17 mouse cellular contexts compared by ENCODE assay signal in the genomic region with DNA sequence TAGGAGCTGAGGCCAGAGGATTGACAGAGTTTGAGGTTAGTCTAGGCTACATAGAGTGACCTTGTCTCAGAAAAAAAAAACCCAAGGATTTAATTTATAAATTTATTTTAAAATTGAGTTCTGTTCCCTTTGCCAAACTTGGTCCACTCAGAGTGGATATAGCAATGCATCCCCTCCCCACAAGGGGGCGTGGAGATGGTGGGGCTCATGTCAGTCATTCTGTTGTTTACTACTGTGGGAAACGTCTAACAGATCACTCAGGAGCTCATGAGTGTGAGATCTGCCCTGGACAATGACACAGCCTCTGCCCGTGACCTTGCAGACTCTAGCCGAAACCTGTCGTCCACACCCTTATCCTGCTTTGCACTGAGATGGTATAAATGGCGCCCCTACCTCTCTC. TPM values are rescaled to one million over a fixed set of nuclear protein-coding genes. Genes with fewer than 3 reads are reported as not detected.
DNase-seq lines count a peak whose midpoint lies in the region; ATAC-seq and TF ChIP-seq lines count a peak whose summit lies in the region.
"Had no signal": no experiment of that assay in that cellular context is flagged by ENCODE, and none has a peak within 500 bp of the region (broad histone marks: within the 10 kb centered on the region; RNA-seq: fewer than 3 reads in every experiment).

No protein-coding gene starts in this region.

- no peak overlapping the region for H3K27ac ChIP-seq in layer of hippocampus, adult 2 months
- H3K27ac ChIP-seq: left cerebral cortex, adult 2 months; liver, embryonic 13.5 days; midbrain, embryonic 10.5 days had no signal

- TF ChIP-seq CTCF in layer of hippocampus, adult 2 months (conservative IDR thresholded peaks at IDR 0.05): peak; percentile 19; the same call in 1 of the 2 replicates

- DNase-seq in adrenal gland, postnatal 25 days: peak; percentile 3
- no peak for DNase-seq in adrenal gland, adult 18-20 months (ENCODE audit: low spot score in 2 of 2)
- no peak for DNase-seq in layer of hippocampus, adult 2 months (ENCODE audit: low spot score in 2 of 2)
- DNase-seq in layer of hippocampus, postnatal 36 days: no peak
- peak; percentile 4 for DNase-seq in 3T3-L1 (ENCODE audit: low read depth, low spot score)
- peak; percentile 52 for DNase-seq in R1 (ENCODE audit: low read depth, low spot score)
- no peak for DNase-seq in embryo, embryonic 10 days (ENCODE audit: low spot score)
- DNase-seq: cerebellum, postnatal 25 days; heart, adult 11 months; heart, postnatal 14 days; liver, embryonic 13.5 days had no signal

- no peak for ATAC-seq in inflammation-experienced regulatory T-cells, adult 6 months

- H3K4me3 ChIP-seq in layer of hippocampus, adult 2 months: no peak overlapping the region
- H3K4me3 ChIP-seq: left cerebral cortex, adult 2 months; liver, embryonic 13.5 days; midbrain, embryonic 10.5 days had no signal

RNA-seq across cellular contexts. Expression of gene Fbxw20, which starts 16.1 kb away (rescaled TPM):
- not detected in 2 replicates for total RNA-seq in adrenal gland, postnatal 25 days (2021)
- not detected for total RNA-seq in adrenal gland, adult 18-20 months (2021)
- not detected for total RNA-seq in layer of hippocampus, adult 2 months (2021)
- not detected for total RNA-seq in layer of hippocampus, postnatal 36 days (2021)
- not detected for polyA plus RNA-seq in inflammation-experienced regulatory T-cells, adult 6 months (2017; shearing (Covaris generic))
- total RNA-seq: heart, postnatal 14 days; left cerebral cortex, adult 2 months had no signal
- polyA plus RNA-seq: C2C12; kidney, embryonic 16.5 days; liver, embryonic 13.5 days; midbrain, embryonic 10.5 days; neural tube, embryonic 11.5 days had no signal

RNA-seq across cellular contexts. Expression of gene Fbxw13, which starts 22.7 kb away (rescaled TPM):
- not detected in 2 replicates for total RNA-seq in adrenal gland, postnatal 25 days (2021)
- not detected for total RNA-seq in adrenal gland, adult 18-20 months (2021)
- total RNA-seq in layer of hippocampus, adult 2 months (2021): not detected
- not detected for total RNA-seq in layer of hippocampus, postnatal 36 days (2021)
- polyA plus RNA-seq in inflammation-experienced regulatory T-cells, adult 6 months (2017; shearing (Covaris generic)): not detected
- total RNA-seq: heart, postnatal 14 days; left cerebral cortex, adult 2 months had no signal
- polyA plus RNA-seq: C2C12; kidney, embryonic 16.5 days; liver, embryonic 13.5 days; midbrain, embryonic 10.5 days; neural tube, embryonic 11.5 days had no signal

RNA-seq across cellular contexts. Expression of gene Fbxw21, which starts 56.6 kb away (rescaled TPM):
- total RNA-seq in adrenal gland, postnatal 25 days (2021): not detected in 2 replicates
- total RNA-seq in adrenal gland, adult 18-20 months (2021): not detected
- total RNA-seq in layer of hippocampus, adult 2 months (2021): not detected
- total RNA-seq in layer of hippocampus, postnatal 36 days (2021): not detected
- not detected for polyA plus RNA-seq in inflammation-experienced regulatory T-cells, adult 6 months (2017; shearing (Covaris generic))
- total RNA-seq: heart, postnatal 14 days; left cerebral cortex, adult 2 months had no signal
- polyA plus RNA-seq: C2C12; kidney, embryonic 16.5 days; liver, embryonic 13.5 days; midbrain, embryonic 10.5 days; neural tube, embryonic 11.5 days had no signal

Comparison
In these comparisons a context has a peak if more than half of its experiments do, and no peak if none do; other contexts are left out.
1. DNase-seq: peak in adrenal gland, postnatal 25 days (single experiment), 3T3-L1 (single experiment) and R1 (single experiment); none in adrenal gland, adult 18-20 months (0 of 2), layer of hippocampus, adult 2 months (0 of 2), layer of hippocampus, postnatal 36 days (0 of 2) and embryo, embryonic 10 days (single experiment).